Mouse (Mus musculus) thymus, adult 2 months (tissue): ENCODE data around the gene Cox10.

Experiments used
- CTCF ChIP-seq: fragments of 200-500 bp; IDR thresholded peaks from 2 replicates; pipeline ENCODE4 v1.5.1; 2012; ENCODE audit warnings: mild to moderate bottlenecking, control low read depth, low read length, moderate library complexity, borderline replicate concordance; ENCODE audit not compliant: control insufficient read depth, poor library complexity, insufficient read depth; ENCODE audit errors: extremely low read depth
- POLR2A ChIP-seq: fragments of 200-500 bp; IDR thresholded peaks from 2 replicates; pipeline ENCODE4 v1.6.1; 2012; ENCODE audit warnings: mild to moderate bottlenecking, low read length, control low read depth, moderate library complexity; ENCODE audit not compliant: control insufficient read depth, poor library complexity, insufficient read depth; ENCODE audit errors: extremely low read depth

GRCm38 (mm10) chr11:63970818-63971217, 108.5 kb downstream of the Cox10 start:
- TF ChIP-seq CTCF (no peak), POLR2A (no peak)
